Mouse (Mus musculus) midbrain, embryonic 10.5 days (tissue): Measurements from ENCODE around the gene Nav3. TPM values are rescaled to one million over a fixed set of nuclear protein-coding genes. Genes with fewer than 3 reads are reported as not detected.

Experiments used
- DNase-seq: peaks from one replicate; pipeline ENCODE4 v3.0.0-alpha.2; 2017; ENCODE audit warnings: low spot score
- H3K27ac ChIP-seq: fragments of 300-500 bp; sonication (generic); replicated peaks from 2 replicates; pipeline ENCODE4 v1.5.1; 2016; ENCODE audit warnings: mild to moderate bottlenecking
- H3K27me3 ChIP-seq: fragments of 300-500 bp; sonication (generic); 2 replicates; pipeline ENCODE4 v1.6.1; 2016; ENCODE audit warnings: low read depth, mild to moderate bottlenecking; ENCODE audit not compliant: poor library complexity, severe bottlenecking
- H3K36me3 ChIP-seq: fragments of 300-500 bp; sonication (generic); 2 replicates; pipeline ENCODE4 v1.6.1; 2016; ENCODE audit warnings: mild to moderate bottlenecking, moderate library complexity
- H3K4me1 ChIP-seq: fragments of 300-500 bp; sonication (generic); 2 replicates; pipeline ENCODE4 v1.6.1; 2016
- H3K4me3 ChIP-seq: fragments of 300-500 bp; sonication (generic); 2 replicates; pipeline ENCODE4 v1.5.1; 2016; ENCODE audit warnings: mild to moderate bottlenecking, moderate library complexity
- H3K9me3 ChIP-seq: fragments of 300-500 bp; sonication (generic); replicated peaks from 2 replicates; pipeline ENCODE4 v1.6.1; 2016; ENCODE audit warnings: mild to moderate bottlenecking
- WGBS: fragments of 180-500 bp; shearing (Covaris S2); methylation state at CpG from one replicate; pipeline ENCODE4 v1.1.7; 2016; 5-methylcytosine and 5-hydroxymethylcytosine counted together
- polyA plus RNA-seq: library from polyadenylated mRNA; unstranded; fragments of >200 nt; fragmentation: Nextera tagmentation; extraction: Ambion mirVana; gene quantifications from 2 replicates; pipeline ENCODE4 v1.2.1, GENCODE M21; 2016

The Nav3 gene
- polyA plus RNA-seq, 1 experiment from 2014 or later: 3.4 TPM

DNA sequence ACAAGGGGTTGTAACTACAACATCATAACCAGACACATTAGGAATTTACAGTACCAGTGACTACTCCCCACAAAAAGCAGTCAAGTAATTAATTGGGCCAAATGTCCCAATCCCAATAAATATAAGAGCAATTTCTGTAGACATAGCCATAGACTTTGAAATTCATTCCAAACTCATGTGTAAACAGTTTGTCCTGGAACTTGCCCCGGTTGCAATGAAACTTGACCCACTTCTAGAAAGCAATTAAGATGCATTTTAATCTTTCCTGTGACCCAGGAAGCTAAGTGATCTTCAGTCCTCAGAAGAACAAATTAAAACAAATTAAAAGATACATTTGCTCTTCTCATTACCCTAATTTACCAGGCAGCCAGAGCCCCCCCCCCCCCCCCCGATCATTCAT is 590.6 kb downstream of the Nav3 start:
- Histone ChIP-seq H3K4me1 (no peaks in the 10 kb centered on the region), H3K9me3 (no peaks in the 10 kb centered on the region), H3K36me3 (no peaks in the 10 kb centered on the region), H3K27ac (no peak overlapping the region), H3K27me3 (no peaks in the 10 kb centered on the region), H3K4me3 (no peak overlapping the region)
- no peak for DNase-seq
- 53% methylated on average over 2 of the region's 2 CpGs for WGBS

- no peaks in the 10 kb centered on the region for H3K4me1 ChIP-seq
- H3K4me3 ChIP-seq: no peak overlapping the region
- no peak overlapping the region for H3K27ac ChIP-seq
- 33% methylated on average over 4 of the region's 4 CpGs for WGBS
- H3K9me3 ChIP-seq: no peaks in the 10 kb centered on the region
- DNase-seq: no peak
- H3K36me3 ChIP-seq: no peaks in the 10 kb centered on the region
- H3K27me3 ChIP-seq: no peaks in the 10 kb centered on the region
Observed at GRCm38 (mm10) chr10:109864708-109865107, 591.3 kb downstream of the Nav3 start.

- 74% methylated on average over 2 of the region's 2 CpGs for WGBS
- H3K36me3 ChIP-seq: no peaks in the 10 kb centered on the region
- H3K9me3 ChIP-seq: no peaks in the 10 kb centered on the region
- no peaks in the 10 kb centered on the region for H3K27me3 ChIP-seq
- no peak overlapping the region for H3K4me3 ChIP-seq
- H3K27ac ChIP-seq: no peak overlapping the region
- DNase-seq: no peak
- H3K4me1 ChIP-seq: no peaks in the 10 kb centered on the region
Observed at GRCm38 (mm10) chr10:109861275-109861674, 594.7 kb downstream of the Nav3 start.

DNA sequence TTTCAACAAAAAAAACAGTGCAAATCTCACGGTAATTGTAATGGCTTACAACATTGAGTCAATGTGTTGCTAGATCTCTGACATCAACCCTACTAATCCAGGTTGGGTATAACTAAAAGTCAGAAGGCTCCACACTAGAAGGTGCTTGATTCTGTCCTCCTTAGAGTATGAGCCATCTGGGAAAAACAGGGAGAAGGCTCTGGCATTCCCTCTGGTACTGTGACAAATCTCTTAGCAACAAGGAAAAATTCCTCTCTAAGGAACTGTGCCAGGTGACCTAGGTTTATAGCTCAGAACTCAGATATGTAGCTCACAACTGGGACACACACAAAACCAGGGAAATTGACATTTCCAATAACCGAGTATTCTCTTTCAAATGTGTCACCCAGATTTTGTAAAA is 597.4 kb downstream of the Nav3 start:
- Histone ChIP-seq H3K4me3 (no peak overlapping the region), H3K9me3 (no peaks in the 10 kb centered on the region), H3K4me1 (no peaks in the 10 kb centered on the region), H3K36me3 (no peaks in the 10 kb centered on the region), H3K27ac (no peak overlapping the region), H3K27me3 (no peaks in the 10 kb centered on the region)
- WGBS: 89% methylated on average over 2 of the region's 2 CpGs
- no peak for DNase-seq

DNA sequence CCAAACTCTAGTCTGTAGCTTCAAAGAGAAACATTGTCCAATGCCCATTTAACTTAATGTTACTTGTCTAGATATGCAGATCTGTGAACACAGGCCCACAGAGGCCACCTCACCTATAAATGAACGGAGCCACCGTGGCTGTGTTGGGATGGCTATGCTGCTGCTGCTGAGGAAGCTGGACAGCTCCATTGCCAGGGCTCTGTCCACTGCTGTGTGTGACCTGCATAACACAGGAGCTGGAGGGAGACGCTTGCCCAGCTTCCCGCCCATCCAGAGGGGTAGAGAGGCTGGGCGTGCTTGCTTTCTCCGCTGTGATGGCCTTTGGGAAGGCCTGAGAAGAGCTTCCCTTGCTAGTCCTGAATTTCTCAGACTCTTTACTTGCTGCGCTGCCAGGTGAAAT is 603.6 kb downstream of the Nav3 start:
- Histone ChIP-seq H3K4me1 (no peaks in the 10 kb centered on the region), H3K27me3 (no peaks in the 10 kb centered on the region), H3K36me3 (no peaks in the 10 kb centered on the region), H3K27ac (no peak overlapping the region), H3K4me3 (no peak overlapping the region), H3K9me3 (no peaks in the 10 kb centered on the region)
- WGBS: 51% methylated on average over 7 of the region's 7 CpGs
- no peak for DNase-seq

DNA sequence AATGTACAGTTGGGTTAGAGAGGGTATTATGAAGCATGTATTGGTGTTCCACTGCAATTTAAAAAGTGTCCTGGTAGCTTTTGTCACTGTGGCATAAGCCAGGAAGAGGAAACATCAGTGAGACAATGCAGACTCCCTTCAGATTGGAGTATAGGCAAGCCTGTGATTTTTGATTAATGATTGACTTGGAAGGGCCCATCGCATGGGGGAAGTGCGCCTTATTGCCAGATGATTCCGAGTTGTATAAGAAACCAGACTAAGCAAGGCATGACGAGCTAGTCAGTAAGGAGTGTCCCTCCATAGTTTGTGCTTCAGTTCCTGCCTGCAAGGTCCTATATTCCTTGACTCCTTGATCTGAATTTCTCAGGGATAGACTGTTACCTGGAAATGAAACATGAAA is 608.4 kb downstream of the Nav3 start:
- H3K27ac ChIP-seq: no peak overlapping the region
- no peaks in the 10 kb centered on the region for H3K36me3 ChIP-seq
- no peaks in the 10 kb centered on the region for H3K9me3 ChIP-seq
- DNase-seq: no peak
- H3K4me3 ChIP-seq: no peak overlapping the region
- H3K4me1 ChIP-seq: no peaks in the 10 kb centered on the region
- no peaks in the 10 kb centered on the region for H3K27me3 ChIP-seq
- WGBS: 89% methylated on average over 4 of the region's 4 CpGs

GRCm38 (mm10) chr10:109843661-109844060 is 612.3 kb downstream of the Nav3 start:
- Histone ChIP-seq H3K27me3 (no peaks in the 10 kb centered on the region), H3K4me3 (no peak overlapping the region), H3K4me1 (no peaks in the 10 kb centered on the region), H3K27ac (no peak overlapping the region), H3K9me3 (no peaks in the 10 kb centered on the region), H3K36me3 (no peaks in the 10 kb centered on the region)
- DNase-seq: no peak
- 88% methylated on average over 4 of the region's 4 CpGs for WGBS

- peaks cover 11% of the 10 kb centered on the region for H3K27me3 ChIP-seq
- no peaks in the 10 kb centered on the region for H3K9me3 ChIP-seq
- peak overlapping the region; percentile 54 for H3K4me3 ChIP-seq
- WGBS: 16% methylated on average over 18 of the region's 18 CpGs
- peak; percentile 46 for DNase-seq
- H3K4me1 ChIP-seq: peaks cover 22% of the 10 kb centered on the region
- H3K27ac ChIP-seq: peak overlapping the region; percentile 70
- no peaks in the 10 kb centered on the region for H3K36me3 ChIP-seq
Observed at GRCm38 (mm10) chr10:109832768-109833291, 623.2 kb downstream of the Nav3 start.

- Histone ChIP-seq H3K27me3 (no peaks in the 10 kb centered on the region), H3K27ac (no peak overlapping the region), H3K9me3 (no peaks in the 10 kb centered on the region), H3K4me3 (no peak overlapping the region), H3K36me3 (no peaks in the 10 kb centered on the region), H3K4me1 (no peaks in the 10 kb centered on the region)
- 79% methylated on average over 5 of the region's 5 CpGs for WGBS
- DNase-seq: no peak
Observed at GRCm38 (mm10) chr10:109806782-109807493, 649.1 kb downstream of the Nav3 start.

GRCm38 (mm10) chr10:109803441-109803840 is 652.6 kb downstream of the Nav3 start:
- DNase-seq: no peak
- no peaks in the 10 kb centered on the region for H3K36me3 ChIP-seq
- no peaks in the 10 kb centered on the region for H3K9me3 ChIP-seq
- no peak overlapping the region for H3K4me3 ChIP-seq
- H3K27me3 ChIP-seq: no peaks in the 10 kb centered on the region
- H3K4me1 ChIP-seq: no peaks in the 10 kb centered on the region
- H3K27ac ChIP-seq: no peak overlapping the region

GRCm38 (mm10) chr10:109802236-109802635 is 653.8 kb downstream of the Nav3 start:
- no peak for DNase-seq
- no peaks in the 10 kb centered on the region for H3K36me3 ChIP-seq
- no peaks in the 10 kb centered on the region for H3K4me1 ChIP-seq
- no peaks in the 10 kb centered on the region for H3K9me3 ChIP-seq
- WGBS: 81% methylated on average over 1 of the region's 1 CpGs
- no peak overlapping the region for H3K27ac ChIP-seq
- H3K4me3 ChIP-seq: no peak overlapping the region
- H3K27me3 ChIP-seq: no peaks in the 10 kb centered on the region

GRCm38 (mm10) chr10:109799246-109799645 is 656.8 kb downstream of the Nav3 start:
- H3K4me1 ChIP-seq: no peaks in the 10 kb centered on the region
- H3K9me3 ChIP-seq: no peaks in the 10 kb centered on the region
- H3K27ac ChIP-seq: no peak overlapping the region
- no peak overlapping the region for H3K4me3 ChIP-seq
- WGBS: 87% methylated on average over 6 of the region's 6 CpGs
- no peaks in the 10 kb centered on the region for H3K27me3 ChIP-seq
- no peaks in the 10 kb centered on the region for H3K36me3 ChIP-seq
- DNase-seq: no peak

DNA sequence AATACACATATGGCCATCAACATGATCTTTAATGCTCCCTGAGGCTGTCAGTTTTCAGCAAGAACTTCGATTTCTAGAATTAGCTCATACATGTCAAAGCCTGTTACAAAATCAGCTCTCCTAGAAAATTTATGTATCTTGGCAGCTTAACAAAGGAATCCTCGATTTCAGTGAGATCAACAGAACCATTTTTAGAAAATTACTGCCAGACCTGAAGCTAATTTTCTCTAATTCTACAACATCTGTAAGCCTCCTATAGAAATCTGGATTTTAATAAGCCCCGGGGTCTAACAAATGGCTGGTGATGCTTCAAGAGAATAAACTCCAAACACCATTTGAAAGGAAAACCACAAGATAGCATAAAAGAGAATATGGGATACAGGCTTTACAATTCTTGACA is 659.0 kb downstream of the Nav3 start:
- Histone ChIP-seq H3K4me3 (no peak overlapping the region), H3K27me3 (no peaks in the 10 kb centered on the region), H3K36me3 (no peaks in the 10 kb centered on the region), H3K9me3 (no peaks in the 10 kb centered on the region), H3K4me1 (no peaks in the 10 kb centered on the region), H3K27ac (no peak overlapping the region)
- WGBS: 88% methylated on average over 3 of the region's 3 CpGs
- DNase-seq: no peak
